Mouse (Mus musculus): ENCODE measurements around the gene Atl1. TPM values are rescaled to one million over a fixed set of nuclear protein-coding genes. Genes with fewer than 3 reads are reported as not detected.

Gene Atl1
- polyA plus RNA-seq, 1 experiment from 2014 or later, result 8.0 TPM

DNA sequence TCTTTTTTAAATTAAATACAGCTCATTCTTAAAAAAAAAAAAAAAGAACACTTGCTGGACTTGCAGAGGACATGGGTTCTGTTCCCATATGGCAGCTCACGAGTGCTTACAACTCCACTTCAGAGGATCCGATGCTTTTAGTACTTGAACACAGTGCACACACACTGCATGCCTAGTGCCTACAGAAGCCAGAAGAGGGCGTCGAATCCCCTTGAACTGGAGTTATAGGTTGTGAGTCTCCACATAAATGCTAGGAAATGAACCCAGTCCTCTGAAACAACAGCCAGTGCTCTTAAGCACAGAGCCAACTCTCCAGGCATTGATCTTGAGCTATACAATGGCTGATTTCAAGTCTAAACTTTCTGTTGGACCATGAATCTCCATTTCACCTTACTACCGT is 90.5 kb downstream of the Atl1 start:
- no peak for ATAC-seq (ENCODE audit: insufficient number of reproducible peaks, low FRiP score)
- no peaks in the 10 kb centered on the region for H3K27me3 ChIP-seq (replicated peaks)
- H3K9me3 ChIP-seq (replicated peaks), result no peaks in the 10 kb centered on the region
- H3K27ac ChIP-seq (ENCODE audit: poor library complexity, severe bottlenecking), result no peak overlapping the region
- no peak overlapping the region for H3K4me2 ChIP-seq
- H3K4me3 ChIP-seq, result no peak overlapping the region
- H3K36me3 ChIP-seq, result peaks cover 46% of the 10 kb centered on the region
- peaks cover 19% of the 10 kb centered on the region for H3K4me1 ChIP-seq (replicated peaks)
- H3K9ac ChIP-seq, result no peak overlapping the region
- 76% methylated on average over 5 of the region's 5 CpGs for WGBS

DNA sequence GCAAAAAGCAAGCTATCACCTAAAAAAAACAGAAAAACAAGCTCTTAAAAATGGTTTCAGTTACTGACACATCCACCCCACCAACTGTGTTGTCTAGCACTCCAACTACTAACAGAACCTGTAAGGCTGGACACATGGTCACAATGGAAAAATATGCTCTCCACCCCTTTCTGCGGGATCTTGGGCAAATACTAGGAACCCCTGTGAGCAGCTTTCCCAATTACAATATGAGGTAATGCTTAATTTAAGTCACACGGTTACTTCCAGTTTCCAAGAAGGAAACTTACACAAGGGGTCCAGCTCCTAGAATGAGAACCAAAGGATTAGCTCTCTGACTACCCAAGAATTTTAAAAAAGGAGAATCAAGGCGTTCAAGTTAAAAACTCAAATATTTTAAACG is 93.1 kb downstream of the Atl1 start:
- 44% methylated on average over 4 of the region's 4 CpGs for WGBS
- Histone ChIP-seq H3K27me3 (replicated peaks) (no peaks in the 10 kb centered on the region), H3K9ac (peak overlapping the region; percentile 98), H3K36me3 (peaks cover 34% of the 10 kb centered on the region), H3K4me2 (peak overlapping the region; percentile 79), H3K9me3 (replicated peaks) (no peaks in the 10 kb centered on the region), H3K4me3 (peak overlapping the region; percentile 92), H3K4me1 (replicated peaks) (peaks cover 13% of the 10 kb centered on the region), H3K27ac (ENCODE audit: poor library complexity, severe bottlenecking) (no peak overlapping the region)
- ATAC-seq (ENCODE audit: insufficient number of reproducible peaks, low FRiP score), result no peak

DNA sequence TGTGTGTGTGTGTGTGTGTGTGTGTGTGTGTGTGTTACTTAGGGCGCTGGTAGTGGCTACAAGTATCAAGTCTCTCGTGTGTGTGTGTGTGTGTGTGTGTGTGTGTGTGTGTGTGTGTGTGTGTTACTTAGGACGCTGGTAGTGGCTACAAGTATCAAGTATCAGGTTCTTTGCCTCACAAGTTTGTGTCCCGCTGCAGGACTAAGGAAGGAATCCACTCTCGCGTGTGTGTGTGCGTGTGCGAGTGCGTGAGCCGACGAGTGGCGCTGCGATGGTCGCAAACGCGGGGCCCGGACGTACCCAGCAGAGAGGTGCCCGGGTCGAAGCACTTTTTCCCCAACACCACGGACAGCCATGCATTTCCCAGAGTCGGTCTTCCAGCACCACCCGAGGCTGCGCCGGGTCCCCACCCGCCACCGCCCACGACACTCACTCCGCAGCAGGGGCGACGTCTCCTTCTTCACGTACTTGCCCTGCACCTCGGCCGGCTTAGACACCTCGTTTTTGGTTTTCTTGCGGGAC is 93.9 kb downstream of the Atl1 start:
- WGBS, result under 1% methylated on average over 36 of the region's 36 CpGs

DNA sequence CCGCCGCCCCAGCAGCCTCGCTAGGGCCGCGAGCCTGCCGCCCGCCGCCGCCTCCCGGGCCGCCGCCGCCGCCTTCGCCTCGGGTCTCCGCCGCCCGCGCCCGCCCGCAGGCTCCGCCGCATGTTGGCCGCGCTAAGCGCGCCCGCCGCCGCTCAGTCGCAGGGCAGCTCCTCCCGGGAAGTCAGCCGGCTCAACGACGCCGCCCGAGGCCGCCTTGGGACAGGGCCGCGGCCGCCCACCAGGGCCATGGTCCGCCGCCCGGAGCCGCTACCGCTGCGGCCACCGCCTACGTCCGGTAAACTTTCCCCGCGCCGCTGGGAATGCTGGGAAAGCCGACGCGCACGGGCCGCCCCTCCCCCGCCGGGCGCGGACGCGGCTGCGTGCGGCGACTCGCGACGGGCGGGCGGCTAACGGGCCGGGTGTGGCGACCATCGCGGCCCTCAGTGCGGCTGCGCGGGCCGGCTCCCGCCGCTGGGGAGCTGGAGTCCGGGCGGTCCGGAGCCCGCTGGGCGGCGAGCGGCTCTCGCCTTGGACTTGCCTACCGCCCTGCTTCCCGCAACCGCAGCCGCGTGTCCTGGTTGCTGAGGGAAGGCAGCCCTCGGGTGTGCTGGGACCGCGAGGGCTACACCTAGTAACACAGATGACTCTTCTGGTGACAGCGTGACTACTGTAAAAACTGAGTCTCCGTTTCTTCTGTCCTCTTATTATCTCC is 94.5 kb downstream of the Atl1 start, which contains the start of gene Sav1:
Gene Sav1 (minus strand): TSS at position 217 of the 712 bp plus-strand sequence.
- H3K9me3 ChIP-seq (replicated peaks), result no peaks in the 10 kb centered on the region
- H3K27ac ChIP-seq (ENCODE audit: poor library complexity, severe bottlenecking), result peak within 1 kb of the TSS; percentile 93
- H3K4me2 ChIP-seq, result peak within 1 kb of the TSS; percentile 79
- H3K4me1 ChIP-seq (replicated peaks), result peaks cover 13% of the 10 kb centered on the region
- 3% methylated on average over 95 of the region's 102 CpGs for WGBS
- no peaks in the 10 kb centered on the region for H3K27me3 ChIP-seq (replicated peaks)
- H3K36me3 ChIP-seq, result peaks cover 23% of the 10 kb centered on the region
- peak; percentile 96 for ATAC-seq (ENCODE audit: insufficient number of reproducible peaks, low FRiP score)
- H3K4me3 ChIP-seq, result peak within 1 kb of the TSS; percentile 92
- peak within 1 kb of the TSS; percentile 98 for H3K9ac ChIP-seq

More for the DNA sequence above, 93.9 kb downstream of the Atl1 start:
- peak; percentile 68 for ATAC-seq (ENCODE audit: insufficient number of reproducible peaks, low FRiP score)
- H3K9me3 ChIP-seq (replicated peaks), result no peaks in the 10 kb centered on the region
- H3K36me3 ChIP-seq, result peaks cover 27% of the 10 kb centered on the region
- peak overlapping the region; percentile 98 for H3K9ac ChIP-seq
- H3K27ac ChIP-seq (ENCODE audit: poor library complexity, severe bottlenecking), result peak overlapping the region; percentile 93
- H3K4me2 ChIP-seq, result peak overlapping the region; percentile 79
- no peaks in the 10 kb centered on the region for H3K27me3 ChIP-seq (replicated peaks)
- peaks cover 13% of the 10 kb centered on the region for H3K4me1 ChIP-seq (replicated peaks)
- H3K4me3 ChIP-seq, result peak overlapping the region; percentile 92

DNA sequence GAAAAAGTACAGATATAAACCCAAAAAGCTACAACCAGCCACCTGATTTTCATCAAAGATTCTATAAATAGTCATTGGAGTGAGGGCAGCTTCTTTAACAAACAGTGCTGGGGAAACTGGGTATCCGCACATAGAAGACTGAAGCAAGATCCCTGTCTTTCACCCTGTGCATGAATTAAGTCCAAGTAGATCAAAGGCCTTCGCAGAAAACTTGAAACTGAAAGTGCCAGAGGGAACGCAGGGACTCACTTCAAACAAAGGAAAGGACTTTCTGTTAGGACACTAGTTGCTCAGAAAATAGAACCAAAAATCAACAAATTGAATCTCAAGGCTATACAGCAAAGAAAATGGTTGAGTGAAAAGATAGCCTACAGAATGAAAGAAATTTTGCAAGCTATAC is 103.0 kb downstream of the Atl1 start:
- 82% methylated on average over 3 of the region's 3 CpGs for WGBS
- ATAC-seq (ENCODE audit: insufficient number of reproducible peaks, low FRiP score), result no peak

DNA sequence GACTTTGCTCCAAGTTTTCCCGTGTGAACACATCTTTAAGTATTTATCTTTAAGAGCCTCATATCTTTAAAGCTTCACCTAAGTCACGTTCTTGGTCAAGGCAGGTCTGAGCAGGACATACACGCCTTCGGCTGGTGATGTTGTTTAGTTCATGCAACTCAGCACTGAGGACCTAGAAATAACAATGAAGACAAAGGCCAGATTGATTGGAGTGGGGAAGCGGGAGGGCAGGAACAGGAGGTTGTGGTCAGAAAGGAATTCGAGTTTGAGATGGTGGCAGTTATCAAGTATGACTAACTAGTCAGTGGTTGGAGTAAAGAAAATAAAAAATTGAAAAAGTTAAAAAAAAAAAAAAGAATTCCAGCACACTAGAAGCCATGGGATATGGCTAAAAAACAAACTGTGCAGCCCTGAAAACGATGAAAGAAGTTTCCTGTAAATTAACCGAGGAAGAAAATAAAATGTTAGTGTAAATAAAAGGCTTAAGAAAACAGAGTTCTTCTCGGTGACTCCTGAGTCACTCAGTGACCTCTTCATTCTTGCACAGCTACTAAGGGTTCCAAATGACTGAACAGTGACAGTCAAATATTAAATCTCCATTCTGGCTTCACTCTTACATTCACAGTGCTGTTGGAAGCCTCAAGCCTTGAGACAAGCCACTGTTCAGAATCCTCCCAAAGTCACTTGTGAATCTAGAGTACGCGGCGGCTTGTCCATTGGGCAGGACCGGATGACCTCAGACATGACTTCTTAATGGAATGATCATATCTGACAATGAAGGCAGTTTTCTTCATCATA is 106.0 kb downstream of the Atl1 start:
- 59% methylated on average over 13 of the region's 13 CpGs for WGBS
- no peaks in the 10 kb centered on the region for H3K27me3 ChIP-seq (replicated peaks)
- H3K9me3 ChIP-seq (replicated peaks), result peaks cover 6% of the 10 kb centered on the region; the same call in 1 of the 2 replicates
- no peaks in the 10 kb centered on the region for H3K4me1 ChIP-seq (replicated peaks)
- ATAC-seq (ENCODE audit: insufficient number of reproducible peaks, low FRiP score), result no peak
- no peak overlapping the region for H3K27ac ChIP-seq (ENCODE audit: poor library complexity, severe bottlenecking)
- H3K9ac ChIP-seq, result no peak overlapping the region
- no peak overlapping the region for H3K4me3 ChIP-seq
- H3K36me3 ChIP-seq, result no peaks in the 10 kb centered on the region
- H3K4me2 ChIP-seq, result no peak overlapping the region

More for the DNA sequence above, 103.0 kb downstream of the Atl1 start:
- no peak overlapping the region for H3K4me3 ChIP-seq
- H3K9me3 ChIP-seq (replicated peaks), result peaks cover 6% of the 10 kb centered on the region; the same call in 1 of the 2 replicates
- H3K4me1 ChIP-seq (replicated peaks), result no peaks in the 10 kb centered on the region
- H3K4me2 ChIP-seq, result no peak overlapping the region
- H3K36me3 ChIP-seq, result no peaks in the 10 kb centered on the region
- H3K27me3 ChIP-seq (replicated peaks), result no peaks in the 10 kb centered on the region
- no peak overlapping the region for H3K27ac ChIP-seq (ENCODE audit: poor library complexity, severe bottlenecking)
- no peak overlapping the region for H3K9ac ChIP-seq

DNA sequence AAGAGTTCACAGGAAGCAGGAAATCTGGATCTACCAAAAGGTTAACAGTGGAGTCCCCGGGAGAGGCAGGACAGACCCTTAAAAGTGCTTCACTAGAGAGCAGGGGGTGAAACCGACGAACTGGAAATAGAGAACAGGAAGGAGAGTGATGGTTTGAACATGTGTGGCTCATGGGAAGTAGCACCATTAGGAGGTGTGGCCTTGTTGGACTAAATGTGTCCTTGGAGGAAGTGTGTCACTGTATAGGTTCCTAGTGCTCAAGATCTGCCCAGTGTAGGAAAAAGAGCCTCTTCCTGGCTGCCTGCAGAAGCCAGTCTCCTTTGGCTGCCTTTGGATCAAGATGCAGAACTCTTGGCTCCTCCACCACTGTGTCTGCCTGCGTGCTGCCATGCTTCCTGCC is 112.7 kb downstream of the Atl1 start:
- 65% methylated on average over 4 of the region's 4 CpGs for WGBS
- Histone ChIP-seq H3K9me3 (replicated peaks) (no peaks in the 10 kb centered on the region), H3K4me2 (no peak overlapping the region), H3K27me3 (replicated peaks) (no peaks in the 10 kb centered on the region), H3K4me3 (no peak overlapping the region), H3K27ac (ENCODE audit: poor library complexity, severe bottlenecking) (no peak overlapping the region), H3K4me1 (replicated peaks) (no peaks in the 10 kb centered on the region), H3K9ac (no peak overlapping the region), H3K36me3 (no peaks in the 10 kb centered on the region)
- no peak for ATAC-seq (ENCODE audit: insufficient number of reproducible peaks, low FRiP score)

DNA sequence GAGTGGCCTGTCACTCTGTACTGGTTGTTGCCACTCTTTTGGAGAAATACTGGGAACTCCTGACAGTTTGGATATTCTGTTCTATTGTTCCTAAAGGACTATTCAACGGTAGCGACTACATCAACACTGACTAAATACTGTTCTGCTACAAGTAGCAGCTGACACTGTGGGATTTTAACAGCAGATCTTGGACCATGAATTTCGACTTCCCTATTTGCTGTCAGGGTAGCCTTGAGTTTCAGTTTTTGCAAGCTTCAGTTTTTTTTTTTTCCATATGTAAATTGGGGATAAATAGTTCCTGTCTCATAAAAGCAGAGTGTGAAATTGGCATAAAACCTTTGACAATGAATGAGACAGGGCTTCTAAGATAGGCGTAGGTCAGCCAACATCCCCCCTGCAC is 117.9 kb downstream of the Atl1 start:
- Histone ChIP-seq H3K9me3 (replicated peaks) (peaks cover 5% of the 10 kb centered on the region), H3K9ac (no peak overlapping the region), H3K27me3 (replicated peaks) (no peaks in the 10 kb centered on the region), H3K4me2 (no peak overlapping the region), H3K36me3 (peaks cover 22% of the 10 kb centered on the region), H3K4me3 (no peak overlapping the region), H3K4me1 (replicated peaks) (no peaks in the 10 kb centered on the region), H3K27ac (ENCODE audit: poor library complexity, severe bottlenecking) (no peak overlapping the region)
- WGBS, result 86% methylated on average over 4 of the region's 4 CpGs
- ATAC-seq (ENCODE audit: insufficient number of reproducible peaks, low FRiP score), result no peak

DNA sequence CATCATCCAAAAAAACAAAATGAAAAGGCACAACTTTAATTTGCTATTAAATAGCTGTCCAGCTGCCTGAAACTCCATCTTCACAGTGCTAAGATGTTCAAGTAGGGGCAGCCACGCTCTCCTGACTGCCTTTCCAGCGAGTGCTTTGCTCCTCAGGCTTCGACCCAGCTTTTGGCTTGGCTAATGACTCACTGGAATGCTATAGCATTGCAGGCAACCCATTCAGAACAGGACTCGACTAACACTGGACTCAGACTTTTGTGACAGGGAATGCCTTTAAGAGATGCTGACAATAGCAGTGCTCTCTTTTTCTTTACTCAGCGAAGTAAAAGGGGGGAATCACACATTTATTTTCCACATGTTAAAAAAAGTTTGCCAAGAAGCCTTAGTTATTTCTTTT is 119.3 kb downstream of the Atl1 start:
- H3K27ac ChIP-seq (ENCODE audit: poor library complexity, severe bottlenecking), result no peak overlapping the region
- no peak overlapping the region for H3K4me3 ChIP-seq
- no peak overlapping the region for H3K9ac ChIP-seq
- peaks cover 7% of the 10 kb centered on the region; the same call in 1 of the 2 replicates for H3K4me1 ChIP-seq (replicated peaks)
- no peaks in the 10 kb centered on the region for H3K27me3 ChIP-seq (replicated peaks)
- ATAC-seq (ENCODE audit: insufficient number of reproducible peaks, low FRiP score), result no peak
- peaks cover 22% of the 10 kb centered on the region for H3K36me3 ChIP-seq
- 78% methylated on average over 5 of the region's 5 CpGs for WGBS
- no peak overlapping the region for H3K4me2 ChIP-seq
- peaks cover 5% of the 10 kb centered on the region for H3K9me3 ChIP-seq (replicated peaks)

DNA sequence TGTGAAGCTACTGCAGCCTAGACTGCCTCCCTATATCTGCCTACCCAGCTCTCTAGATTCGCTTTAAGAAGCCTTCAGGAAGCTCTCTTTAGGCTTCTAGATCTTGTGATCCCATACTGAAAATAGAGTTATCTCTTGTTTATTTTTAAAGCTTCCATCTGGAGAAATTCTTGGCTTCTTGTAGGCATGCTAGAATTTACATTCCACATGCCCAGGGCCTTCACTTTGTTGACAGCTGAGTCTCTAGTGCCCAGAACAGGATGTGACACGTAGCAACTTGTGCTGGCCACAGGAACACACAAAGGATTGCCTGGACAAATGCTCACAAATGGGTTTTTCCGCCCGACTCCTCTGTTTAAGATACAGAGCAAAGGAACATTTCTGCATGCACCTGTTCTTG is 123.5 kb downstream of the Atl1 start:
- ATAC-seq (ENCODE audit: insufficient number of reproducible peaks, low FRiP score), result no peak
- H3K36me3 ChIP-seq, result peaks cover 40% of the 10 kb centered on the region
- peaks cover 2% of the 10 kb centered on the region for H3K9me3 ChIP-seq (replicated peaks)
- no peak overlapping the region for H3K4me3 ChIP-seq
- no peaks in the 10 kb centered on the region for H3K27me3 ChIP-seq (replicated peaks)
- H3K27ac ChIP-seq (ENCODE audit: poor library complexity, severe bottlenecking), result peak overlapping the region; percentile 14; the same call in 1 of the 2 replicates
- WGBS, result 36% methylated on average over 4 of the region's 4 CpGs
- no peak overlapping the region for H3K4me2 ChIP-seq
- peaks cover 7% of the 10 kb centered on the region; the same call in 1 of the 2 replicates for H3K4me1 ChIP-seq (replicated peaks)
- H3K9ac ChIP-seq, result no peak overlapping the region

Data from heart, embryonic 12.5 days (tissue).